ENCODE assay signal across 22 mouse cellular contexts in the genomic region with DNA sequence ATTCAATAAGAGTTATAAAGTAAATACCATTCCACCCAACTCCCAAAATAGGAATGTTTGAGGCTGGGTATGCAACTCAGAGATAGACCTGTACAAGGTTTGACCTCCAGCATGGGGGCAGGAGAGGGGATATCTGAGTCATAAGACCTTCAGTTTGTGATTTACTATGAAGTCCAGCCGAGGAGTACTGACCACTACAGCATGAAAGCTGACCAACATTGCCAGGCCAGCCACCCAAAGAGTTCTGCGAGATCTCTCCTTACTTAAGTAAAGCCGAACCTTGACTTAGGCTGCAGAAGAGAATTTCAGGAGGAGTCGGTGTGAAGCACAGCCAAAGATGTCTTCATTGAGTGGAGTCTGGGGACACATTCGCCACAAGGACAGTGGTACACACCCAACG.
DNase-seq lines count a peak whose midpoint lies in the region; TF ChIP-seq lines count a peak whose summit lies in the region.
"Had no signal": no experiment of that assay in that cellular context is flagged by ENCODE, and none has a peak within 500 bp of the region (broad histone marks: within the 10 kb centered on the region; RNA-seq: fewer than 3 reads in every experiment).

No protein-coding gene starts in this region.

- no peak for TF ChIP-seq EP300 in heart, adult 2 months (IDR thresholded peaks at IDR 0.05; ENCODE audit: insufficient read depth, low read depth, low read length)

- H3K27me3 ChIP-seq in heart, adult 2 months (ENCODE audit: control insufficient read depth, insufficient read depth, low read length), result 0 out of 2 replicates have a peak, but pooled peaks cover under 1% of the 10 kb centered on the region
- H3K27me3 ChIP-seq: Patski had no signal

- no peak overlapping the region for H3K9ac ChIP-seq in heart, adult 2 months (ENCODE audit: low read depth, low read length)

- peak; percentile 12 to 57 for DNase-seq in adrenal gland, adult (ENCODE audit: inconsistent age in 2 of 2, low spot score in 1 of 2)
- no peak for DNase-seq in adrenal gland, adult 18-20 months (ENCODE audit: low spot score in 2 of 2)
- peak; percentile 41 for DNase-seq in adrenal gland, adult 2 months
- no peak for DNase-seq in adrenal gland, postnatal 10 days
- DNase-seq in adrenal gland, postnatal 36 days, result peak; percentile 10
- DNase-seq in adrenal gland, postnatal 4 days (ENCODE audit: low spot score in 2 of 2), result no peak
- DNase-seq in heart, adult 11 months, result peak; percentile 53
- no peak for DNase-seq in heart, adult 2 months
- DNase-seq: adrenal gland, adult 8-10 months; adrenal gland, postnatal 14 days; adrenal gland, postnatal 25 days; B cell, adult 2 months; cerebellum, adult 11 months; cerebellum, adult 11-12 months; cerebellum, adult 18-20 months; cerebellum, adult 2 months; cerebellum, adult 8-10 months; cerebellum, adult 9-10 months; cerebellum, adult 9-11 months; cerebellum, postnatal 10 days had no signal

- intact Hi-C loops in heart, adult 2 months (cut with DNase I), result no loop called here

- H3K4me1 ChIP-seq in heart, adult 2 months (ENCODE audit: control insufficient read depth, insufficient read depth, low read length), result no peaks in the 10 kb centered on the region

- no peak for TF ChIP-seq CTCF in heart, adult 2 months (IDR thresholded peaks at IDR 0.05)

- H3K4me3 ChIP-seq in heart, adult 2 months, result no peak overlapping the region

- no peak for TF ChIP-seq POLR2A in heart, adult 2 months (IDR thresholded peaks at IDR 0.05; ENCODE audit: insufficient read depth, low read depth, low read length)

- H3K36me3 ChIP-seq in heart, adult 2 months (ENCODE audit: control insufficient read depth, insufficient read depth, low read length), result no peaks in the 10 kb centered on the region
- H3K36me3 ChIP-seq: G1E had no signal

- H3K79me2 ChIP-seq in heart, adult 2 months (replicated peaks; ENCODE audit: control insufficient read depth, insufficient read depth, low read length), result no peaks in the 10 kb centered on the region

- H3K27ac ChIP-seq in heart, adult 2 months, result no peak overlapping the region

- 86% methylated on average over 6 of the region's 6 CpGs for WGBS in heart, adult 2 months

Comparison
In these comparisons a context has a peak if more than half of its experiments do, and no peak if none do; other contexts are left out.
1. DNase-seq: peak in adrenal gland, adult (2 of 2), adrenal gland, adult 2 months (single experiment), adrenal gland, postnatal 36 days (2 of 2) and heart, adult 11 months (single experiment); none in adrenal gland, adult 18-20 months (0 of 2), adrenal gland, postnatal 10 days (single experiment), adrenal gland, postnatal 4 days (0 of 2) and heart, adult 2 months (0 of 2).